Mouse (Mus musculus): ENCODE results near the gene L3mbtl3. TPM values are rescaled to one million over a fixed set of nuclear protein-coding genes. Genes with fewer than 3 reads are reported as not detected.

Gene L3mbtl3
- polyA plus RNA-seq, 1 experiment from 2014 or later, result 21.2 TPM

- peaks cover 6% of the 10 kb centered on the region for H3K36me3 ChIP-seq
- 86% methylated on average over 8 of the region's 8 CpGs for WGBS
- peaks cover 3% of the 10 kb centered on the region for H3K4me1 ChIP-seq
- no peak overlapping the region for H3K4me3 ChIP-seq
- no peaks in the 10 kb centered on the region for H3K9me3 ChIP-seq
- no peak overlapping the region for H3K9ac ChIP-seq
- H3K4me2 ChIP-seq (replicated peaks), result no peak overlapping the region
- H3K27ac ChIP-seq, result no peak overlapping the region
- no peaks in the 10 kb centered on the region for H3K27me3 ChIP-seq (replicated peaks)
- ATAC-seq (ENCODE audit: low FRiP score, low read depth), result no peak
These were observed 11.4 kb downstream of the L3mbtl3 start for GRCm38 (mm10) chr10:26364326-26364856.

- Histone ChIP-seq H3K27me3 (replicated peaks) (no peaks in the 10 kb centered on the region), H3K36me3 (peaks cover 6% of the 10 kb centered on the region), H3K9me3 (no peaks in the 10 kb centered on the region), H3K27ac (no peak overlapping the region), H3K4me1 (peaks cover 3% of the 10 kb centered on the region), H3K4me3 (no peak overlapping the region), H3K4me2 (replicated peaks) (no peak overlapping the region), H3K9ac (no peak overlapping the region)
- no peak for ATAC-seq (ENCODE audit: low FRiP score, low read depth)
- 69% methylated on average over 3 of the region's 3 CpGs for WGBS
These were observed 12.2 kb downstream of the L3mbtl3 start for GRCm38 (mm10) chr10:26363605-26364004.

GRCm38 (mm10) chr10:26358798-26359197 is 17.0 kb downstream of the L3mbtl3 start:
- 93% methylated on average over 6 of the region's 6 CpGs for WGBS
- peaks cover 3% of the 10 kb centered on the region for H3K4me1 ChIP-seq
- ATAC-seq (ENCODE audit: low FRiP score, low read depth), result no peak

GRCm38 (mm10) chr10:26358231-26358630 is 17.5 kb downstream of the L3mbtl3 start:
- no peak for ATAC-seq (ENCODE audit: low FRiP score, low read depth)
- 98% methylated on average over 5 of the region's 5 CpGs for WGBS
- no peaks in the 10 kb centered on the region for H3K4me1 ChIP-seq

More at GRCm38 (mm10) chr10:26358798-26359197, 17.0 kb downstream of the L3mbtl3 start:
- Histone ChIP-seq H3K27ac (no peak overlapping the region), H3K4me2 (replicated peaks) (no peak overlapping the region), H3K4me3 (no peak overlapping the region), H3K27me3 (replicated peaks) (no peaks in the 10 kb centered on the region), H3K36me3 (no peaks in the 10 kb centered on the region), H3K9me3 (no peaks in the 10 kb centered on the region), H3K9ac (no peak overlapping the region)

GRCm38 (mm10) chr10:26353781-26354180 is 22.0 kb downstream of the L3mbtl3 start:
- Histone ChIP-seq H3K9me3 (no peaks in the 10 kb centered on the region), H3K4me1 (no peaks in the 10 kb centered on the region), H3K36me3 (peaks cover 9% of the 10 kb centered on the region; the same call in 1 of the 2 replicates), H3K27ac (no peak overlapping the region), H3K4me3 (no peak overlapping the region), H3K9ac (no peak overlapping the region), H3K4me2 (replicated peaks) (no peak overlapping the region), H3K27me3 (replicated peaks) (no peaks in the 10 kb centered on the region)
- ATAC-seq (ENCODE audit: low FRiP score, low read depth), result no peak
- WGBS, result 65% methylated on average over 4 of the region's 4 CpGs

More at GRCm38 (mm10) chr10:26358231-26358630, 17.5 kb downstream of the L3mbtl3 start:
- Histone ChIP-seq H3K4me2 (replicated peaks) (no peak overlapping the region), H3K27ac (no peak overlapping the region), H3K36me3 (no peaks in the 10 kb centered on the region), H3K9me3 (no peaks in the 10 kb centered on the region), H3K27me3 (replicated peaks) (no peaks in the 10 kb centered on the region), H3K9ac (no peak overlapping the region), H3K4me3 (no peak overlapping the region)

GRCm38 (mm10) chr10:26351129-26351738 is 24.5 kb downstream of the L3mbtl3 start:
- no peak overlapping the region for H3K4me3 ChIP-seq
- H3K27ac ChIP-seq, result no peak overlapping the region
- 89% methylated on average over 7 of the region's 7 CpGs for WGBS
- H3K4me2 ChIP-seq (replicated peaks), result no peak overlapping the region
- H3K9ac ChIP-seq, result no peak overlapping the region
- no peaks in the 10 kb centered on the region for H3K4me1 ChIP-seq
- peaks cover 9% of the 10 kb centered on the region; the same call in 1 of the 2 replicates for H3K36me3 ChIP-seq
- no peaks in the 10 kb centered on the region for H3K9me3 ChIP-seq
- H3K27me3 ChIP-seq (replicated peaks), result no peaks in the 10 kb centered on the region
- no peak for ATAC-seq (ENCODE audit: low FRiP score, low read depth)

GRCm38 (mm10) chr10:26350153-26350552 is 25.6 kb downstream of the L3mbtl3 start:
- Histone ChIP-seq H3K9ac (no peak overlapping the region), H3K27ac (no peak overlapping the region), H3K4me3 (no peak overlapping the region), H3K4me1 (no peaks in the 10 kb centered on the region), H3K27me3 (replicated peaks) (no peaks in the 10 kb centered on the region), H3K36me3 (peaks cover 9% of the 10 kb centered on the region; the same call in 1 of the 2 replicates), H3K9me3 (no peaks in the 10 kb centered on the region), H3K4me2 (replicated peaks) (no peak overlapping the region)
- 87% methylated on average over 1 of the region's 1 CpGs for WGBS
- no peak for ATAC-seq (ENCODE audit: low FRiP score, low read depth)

GRCm38 (mm10) chr10:26347614-26348013 is 28.2 kb downstream of the L3mbtl3 start:
- Histone ChIP-seq H3K27me3 (replicated peaks) (no peaks in the 10 kb centered on the region), H3K27ac (no peak overlapping the region), H3K36me3 (peaks cover 19% of the 10 kb centered on the region; the same call in 1 of the 2 replicates), H3K4me1 (no peaks in the 10 kb centered on the region), H3K9me3 (no peaks in the 10 kb centered on the region), H3K9ac (no peak overlapping the region), H3K4me3 (no peak overlapping the region), H3K4me2 (replicated peaks) (no peak overlapping the region)
- 39% methylated on average over 7 of the region's 7 CpGs for WGBS
- no peak for ATAC-seq (ENCODE audit: low FRiP score, low read depth)

- WGBS, result 94% methylated on average over 1 of the region's 1 CpGs
- H3K9me3 ChIP-seq, result no peaks in the 10 kb centered on the region
- no peak overlapping the region for H3K4me2 ChIP-seq (replicated peaks)
- H3K27me3 ChIP-seq (replicated peaks), result no peaks in the 10 kb centered on the region
- no peak for ATAC-seq (ENCODE audit: low FRiP score, low read depth)
- H3K9ac ChIP-seq, result no peak overlapping the region
- H3K4me1 ChIP-seq, result no peaks in the 10 kb centered on the region
- H3K27ac ChIP-seq, result no peak overlapping the region
- no peak overlapping the region for H3K4me3 ChIP-seq
- peaks cover 23% of the 10 kb centered on the region for H3K36me3 ChIP-seq
These were observed 29.9 kb downstream of the L3mbtl3 start for GRCm38 (mm10) chr10:26345879-26346278.

GRCm38 (mm10) chr10:26337896-26338503 is 37.8 kb downstream of the L3mbtl3 start:
- WGBS, result 83% methylated on average over 23 of the region's 23 CpGs
- no peak for ATAC-seq (ENCODE audit: low FRiP score, low read depth)
- H3K27me3 ChIP-seq (replicated peaks), result no peaks in the 10 kb centered on the region
- no peak overlapping the region for H3K4me3 ChIP-seq
- no peak overlapping the region for H3K9ac ChIP-seq
- no peaks in the 10 kb centered on the region for H3K4me1 ChIP-seq
- H3K27ac ChIP-seq, result no peak overlapping the region
- no peak overlapping the region for H3K4me2 ChIP-seq (replicated peaks)
- H3K36me3 ChIP-seq, result peaks cover 77% of the 10 kb centered on the region
- no peaks in the 10 kb centered on the region for H3K9me3 ChIP-seq

GRCm38 (mm10) chr10:26333966-26334365 is 41.8 kb downstream of the L3mbtl3 start:
- no peaks in the 10 kb centered on the region for H3K4me1 ChIP-seq
- no peak for ATAC-seq (ENCODE audit: low FRiP score, low read depth)

GRCm38 (mm10) chr10:26332781-26333180 is 43.0 kb downstream of the L3mbtl3 start:
- no peak overlapping the region for H3K27ac ChIP-seq
- peaks cover 2% of the 10 kb centered on the region for H3K4me1 ChIP-seq
- no peak overlapping the region for H3K9ac ChIP-seq
- H3K27me3 ChIP-seq (replicated peaks), result no peaks in the 10 kb centered on the region
- WGBS, result 41% methylated on average over 2 of the region's 2 CpGs
- no peak overlapping the region for H3K4me3 ChIP-seq
- ATAC-seq (ENCODE audit: low FRiP score, low read depth), result no peak
- H3K36me3 ChIP-seq, result peaks cover 37% of the 10 kb centered on the region
- no peak overlapping the region for H3K4me2 ChIP-seq (replicated peaks)
- H3K9me3 ChIP-seq, result no peaks in the 10 kb centered on the region

More at GRCm38 (mm10) chr10:26333966-26334365, 41.8 kb downstream of the L3mbtl3 start:
- no peak overlapping the region for H3K4me2 ChIP-seq (replicated peaks)
- peaks cover 49% of the 10 kb centered on the region for H3K36me3 ChIP-seq
- no peak overlapping the region for H3K9ac ChIP-seq
- no peak overlapping the region for H3K27ac ChIP-seq
- 44% methylated on average over 5 of the region's 5 CpGs for WGBS
- no peak overlapping the region for H3K4me3 ChIP-seq
- no peaks in the 10 kb centered on the region for H3K9me3 ChIP-seq
- H3K27me3 ChIP-seq (replicated peaks), result no peaks in the 10 kb centered on the region

All from neural tube, embryonic 12.5 days (tissue).